Mouse (Mus musculus) urinary bladder, postnatal 36 days (tissue): ENCODE data around the gene Bri3.
"Not testable (repeated sequence)": the region's sequence is repeated elsewhere in the genome, so short reads cannot be mapped to it uniquely, and the experiment has no call there.

Experiments
- DNase-seq, 2 experiments: peaks; one replicate each; pipeline ENCODE4 v3.0.0; 2022; ENCODE audit warnings: low spot score in 2 of 2, mixed read lengths in 1 of 2

The Bri3 gene

GRCm38 (mm10) chr5:144294908-144295307 lies 50.7 kb downstream of the Bri3 start:
- DNase-seq: no peak

- no peak for DNase-seq
Measured at GRCm38 (mm10) chr5:144295357-144295756, 51.1 kb downstream of the Bri3 start.

- DNase-seq: no peak
Measured at GRCm38 (mm10) chr5:144296090-144296604, 51.9 kb downstream of the Bri3 start.

- no peak for DNase-seq
Measured at GRCm38 (mm10) chr5:144303071-144303470, 58.8 kb downstream of the Bri3 start.

GRCm38 (mm10) chr5:144308929-144309328 lies 64.7 kb downstream of the Bri3 start:
- no peak for DNase-seq

GRCm38 (mm10) chr5:144312183-144312582 lies 67.9 kb downstream of the Bri3 start:
- no peak for DNase-seq

- no peak for DNase-seq
Measured at GRCm38 (mm10) chr5:144313335-144313734, 69.1 kb downstream of the Bri3 start.

- no peak for DNase-seq
Measured at GRCm38 (mm10) chr5:144314731-144315494, 70.7 kb downstream of the Bri3 start.

- no peak for DNase-seq
Measured at GRCm38 (mm10) chr5:144316442-144316841, 72.2 kb downstream of the Bri3 start.

- DNase-seq: no peak
Measured at GRCm38 (mm10) chr5:144317426-144317825, 73.2 kb downstream of the Bri3 start.

GRCm38 (mm10) chr5:144318286-144318685 lies 74.0 kb downstream of the Bri3 start:
- no peak for DNase-seq

- peak; percentile 28 to 44 for DNase-seq
Measured at GRCm38 (mm10) chr5:144321681-144322080, 77.4 kb downstream of the Bri3 start.

- no peak for DNase-seq
Measured at GRCm38 (mm10) chr5:144322717-144323116, 78.5 kb downstream of the Bri3 start.

- no peak for DNase-seq
Measured at GRCm38 (mm10) chr5:144334010-144334409, 89.8 kb downstream of the Bri3 start.

- not testable (repeated sequence) for DNase-seq
Measured at GRCm38 (mm10) chr5:144335357-144335756, 91.1 kb downstream of the Bri3 start.

GRCm38 (mm10) chr5:144338787-144339186 lies 94.5 kb downstream of the Bri3 start:
- DNase-seq: no peak

- no peak for DNase-seq
Measured at GRCm38 (mm10) chr5:144341085-144341484, 96.8 kb downstream of the Bri3 start.

- DNase-seq: no peak
Measured at GRCm38 (mm10) chr5:144344592-144344991, 100.4 kb downstream of the Bri3 start.

GRCm38 (mm10) chr5:144351185-144351584 lies 106.9 kb downstream of the Bri3 start:
- DNase-seq: no peak

- no peak for DNase-seq
Measured at GRCm38 (mm10) chr5:144352250-144353047, 108.2 kb downstream of the Bri3 start.

- DNase-seq: no peak
Measured at GRCm38 (mm10) chr5:144356776-144357455, 112.7 kb downstream of the Bri3 start.

- peak in 1 of 2 experiments; percentile 12 for DNase-seq
Measured at GRCm38 (mm10) chr5:144357551-144357880, 113.3 kb downstream of the Bri3 start.
